Mouse (Mus musculus) olfactory bulb, adult 2 months (tissue): Measurements from ENCODE around the gene Asphd2.

Source experiments
- CTCF ChIP-seq: fragments of 200-500 bp; IDR thresholded peaks from 2 replicates; pipeline ENCODE4 v1.5.1; 2012; ENCODE audit warnings: low read depth, mild to moderate bottlenecking, low read length, moderate library complexity; ENCODE audit not compliant: insufficient read depth
- POLR2A ChIP-seq: fragments of 200-500 bp; IDR thresholded peaks from 2 replicates; pipeline ENCODE4 v1.6.1; 2012; ENCODE audit warnings: mild to moderate bottlenecking, low read depth, low read length, moderate library complexity; ENCODE audit not compliant: insufficient read depth

- TF ChIP-seq CTCF = no peak
- TF ChIP-seq POLR2A = no peak
Observed at GRCm38 (mm10) chr5:112384805-112385472, 9.7 kb downstream of the Asphd2 start.
